Mouse (Mus musculus) liver, embryonic 11.5 days (tissue): ENCODE measurements around the gene Psrc1. TPM values are rescaled to one million over a fixed set of nuclear protein-coding genes. Genes with fewer than 3 reads are reported as not detected.

Source experiments
- ATAC-seq: fragments of 200-750 bp; cut with Nextera tagmentation; replicated peaks from 2 replicates; pipeline ENCODE4 v1.8.0; 2017; ENCODE audit warnings: moderate number of reproducible peaks, mild to moderate bottlenecking, moderate TSS enrichment, moderate library complexity; ENCODE audit not compliant: low FRiP score
- DNase-seq: peaks from one replicate; pipeline ENCODE4 v3.0.0-alpha.2; 2017; ENCODE audit warnings: low spot score
- H3K27ac ChIP-seq: fragments of 300-500 bp; sonication (generic); 2 replicates; pipeline ENCODE4 v1.5.1; 2014; ENCODE audit warnings: mild to moderate bottlenecking, low read depth, low read length, control low read depth
- H3K27me3 ChIP-seq: fragments of 300-500 bp; sonication (generic); replicated peaks from 2 replicates; pipeline ENCODE4 v1.6.1; 2014; ENCODE audit warnings: low read length, mixed read lengths; ENCODE audit not compliant: control insufficient read depth, insufficient read depth
- H3K36me3 ChIP-seq: fragments of 300-500 bp; sonication (generic); 2 replicates; pipeline ENCODE4 v1.6.1; 2014; ENCODE audit warnings: mild to moderate bottlenecking, low read length, moderate library complexity, mixed read lengths; ENCODE audit not compliant: control insufficient read depth, insufficient read depth
- H3K4me1 ChIP-seq: fragments of 300-500 bp; sonication (generic); replicated peaks from 2 replicates; pipeline ENCODE4 v1.6.1; 2014; ENCODE audit warnings: low read length, mixed read lengths; ENCODE audit not compliant: control insufficient read depth, insufficient read depth
- H3K4me2 ChIP-seq: fragments of 300-500 bp; sonication (generic); 2 replicates; pipeline ENCODE4 v1.6.1; 2014; ENCODE audit warnings: mild to moderate bottlenecking, control low read depth, moderate library complexity
- H3K4me3 ChIP-seq: fragments of 300-500 bp; sonication (generic); 2 replicates; pipeline ENCODE4 v1.5.1; 2014; ENCODE audit warnings: low read depth, low read length, control low read depth
- H3K9ac ChIP-seq: fragments of 300-500 bp; sonication (generic); 2 replicates; pipeline ENCODE4 v1.6.1; 2014; ENCODE audit warnings: low read depth, low read length, control low read depth
- H3K9me3 ChIP-seq: fragments of 300-500 bp; sonication (generic); 2 replicates; pipeline ENCODE4 v1.6.1; 2016; ENCODE audit warnings: low read length, inconsistent platforms, mixed read lengths; ENCODE audit not compliant: control insufficient read depth
- WGBS: fragments of 180-500 bp; shearing (Covaris S2); extraction: QIAGEN DNeasy Blood & Tissue Kit; methylation state at CpG from one replicate; pipeline ENCODE4 v1.1.7; 2014; 5-methylcytosine and 5-hydroxymethylcytosine counted together
- polyA plus RNA-seq: library from polyadenylated mRNA; unstranded; fragments of >200 nt; fragmentation: Nextera tagmentation; extraction: Ambion mirVana; gene quantifications from 2 replicates; pipeline ENCODE4 v1.2.1, GENCODE M21; 2014

Gene Psrc1
- polyA plus RNA-seq, 1 experiment from 2014 or later, result 33.2 TPM

GRCm38 (mm10) chr3:108398281-108398680, 14.6 kb downstream of the Psrc1 start:
- ATAC-seq (no peak), DNase-seq (no peak)
- H3K27me3 ChIP-seq, result no peaks in the 10 kb centered on the region
- no peak overlapping the region for H3K4me2 ChIP-seq
- WGBS, result 85% methylated on average over 9 of the region's 9 CpGs
- 0 out of 2 replicates have a peak, but pooled peaks cover 2% of the 10 kb centered on the region for H3K36me3 ChIP-seq
- no peak overlapping the region for H3K9ac ChIP-seq
- H3K27ac ChIP-seq, result no peak overlapping the region
- no peak overlapping the region for H3K4me3 ChIP-seq
- H3K9me3 ChIP-seq, result no peaks in the 10 kb centered on the region
- no peaks in the 10 kb centered on the region for H3K4me1 ChIP-seq

GRCm38 (mm10) chr3:108400442-108400841, 16.8 kb downstream of the Psrc1 start:
- 0 out of 2 replicates have a peak, but pooled peaks cover 2% of the 10 kb centered on the region for H3K36me3 ChIP-seq
- H3K4me1 ChIP-seq, result no peaks in the 10 kb centered on the region
- H3K27me3 ChIP-seq, result no peaks in the 10 kb centered on the region
- H3K27ac ChIP-seq, result no peak overlapping the region
- 66% methylated on average over 5 of the region's 5 CpGs for WGBS
- H3K4me2 ChIP-seq, result no peak overlapping the region
- DNase-seq (no peak), ATAC-seq (no peak)
- H3K9ac ChIP-seq, result no peak overlapping the region
- H3K9me3 ChIP-seq, result no peaks in the 10 kb centered on the region
- no peak overlapping the region for H3K4me3 ChIP-seq

- no peaks in the 10 kb centered on the region for H3K27me3 ChIP-seq
- peak; percentile 74 for DNase-seq
These were observed 18.3 kb downstream of the Psrc1 start for GRCm38 (mm10) chr3:108401692-108402527.

GRCm38 (mm10) chr3:108402528-108402920, 18.9 kb downstream of the Psrc1 start:
- no peaks in the 10 kb centered on the region for H3K27me3 ChIP-seq
- H3K4me3 ChIP-seq, result no peak overlapping the region
- H3K9ac ChIP-seq, result no peak overlapping the region
- no peaks in the 10 kb centered on the region for H3K4me1 ChIP-seq
- H3K36me3 ChIP-seq, result 0 out of 2 replicates have a peak, but pooled peaks cover 2% of the 10 kb centered on the region
- WGBS, result 87% methylated on average over 15 of the region's 15 CpGs
- no peak overlapping the region for H3K27ac ChIP-seq
- no peak overlapping the region for H3K4me2 ChIP-seq
- no peak for ATAC-seq
- H3K9me3 ChIP-seq, result no peaks in the 10 kb centered on the region
- DNase-seq, result no peak

More at GRCm38 (mm10) chr3:108401692-108402527, 18.3 kb downstream of the Psrc1 start:
- Histone ChIP-seq H3K4me2 (peak overlapping the region; percentile 43), H3K4me1 (no peaks in the 10 kb centered on the region), H3K27ac (no peak overlapping the region), H3K9me3 (no peaks in the 10 kb centered on the region), H3K9ac (0 out of 2 replicates have a peak overlapping the region, but pooled peaks have one; percentile 5), H3K36me3 (0 out of 2 replicates have a peak, but pooled peaks cover 2% of the 10 kb centered on the region), H3K4me3 (no peak overlapping the region)
- ATAC-seq, result peak; percentile 69
- 29% methylated on average over 22 of the region's 22 CpGs for WGBS

GRCm38 (mm10) chr3:108405536-108406305, 22.1 kb downstream of the Psrc1 start:
- Histone ChIP-seq H3K9me3 (no peaks in the 10 kb centered on the region), H3K4me1 (no peaks in the 10 kb centered on the region), H3K4me2 (no peak overlapping the region), H3K27me3 (no peaks in the 10 kb centered on the region), H3K36me3 (no peaks in the 10 kb centered on the region), H3K4me3 (no peak overlapping the region), H3K9ac (no peak overlapping the region), H3K27ac (no peak overlapping the region)
- ATAC-seq (no peak), DNase-seq (no peak)
- 43% methylated on average over 14 of the region's 14 CpGs for WGBS

GRCm38 (mm10) chr3:108406306-108406885, 22.8 kb downstream of the Psrc1 start:
- Histone ChIP-seq H3K27ac (no peak overlapping the region), H3K4me1 (no peaks in the 10 kb centered on the region), H3K36me3 (no peaks in the 10 kb centered on the region), H3K4me2 (no peak overlapping the region), H3K4me3 (no peak overlapping the region), H3K9ac (no peak overlapping the region), H3K9me3 (no peaks in the 10 kb centered on the region), H3K27me3 (no peaks in the 10 kb centered on the region)
- DNase-seq (no peak), ATAC-seq (no peak)
- 79% methylated on average over 24 of the region's 24 CpGs for WGBS

GRCm38 (mm10) chr3:108408517-108409008, 24.9 kb downstream of the Psrc1 start:
- H3K27ac ChIP-seq, result no peak overlapping the region
- 88% methylated on average over 8 of the region's 8 CpGs for WGBS
- H3K4me1 ChIP-seq, result no peaks in the 10 kb centered on the region
- DNase-seq (no peak), ATAC-seq (no peak)
- H3K27me3 ChIP-seq, result no peaks in the 10 kb centered on the region
- no peaks in the 10 kb centered on the region; the same call in 1 of the 2 replicates for H3K36me3 ChIP-seq
- no peak overlapping the region for H3K9ac ChIP-seq
- no peak overlapping the region for H3K4me3 ChIP-seq
- H3K4me2 ChIP-seq, result no peak overlapping the region
- H3K9me3 ChIP-seq, result no peaks in the 10 kb centered on the region; the same call in 1 of the 2 replicates

- ATAC-seq, result no peak
- 58% methylated on average over 8 of the region's 8 CpGs for WGBS
These were observed 26.2 kb downstream of the Psrc1 start for GRCm38 (mm10) chr3:108409656-108410358.

More at GRCm38 (mm10) chr3:108409656-108410358, 26.2 kb downstream of the Psrc1 start:
- Histone ChIP-seq H3K4me1 (no peaks in the 10 kb centered on the region), H3K27me3 (peaks cover 4% of the 10 kb centered on the region), H3K36me3 (no peaks in the 10 kb centered on the region; the same call in none of the 2 replicates), H3K27ac (no peak overlapping the region), H3K9ac (no peak overlapping the region), H3K9me3 (no peaks in the 10 kb centered on the region; the same call in 1 of the 2 replicates), H3K4me2 (no peak overlapping the region), H3K4me3 (no peak overlapping the region)
- no peak for DNase-seq
